Comparison of ENCODE assay signal across 37 mouse cellular contexts in genomic region chr16:4956609-4957008, GRCm38 (mm10). TPM values are rescaled to one million over a fixed set of nuclear protein-coding genes. Genes with fewer than 3 reads are reported as not detected.
"Had no signal": no experiment of that assay in that cellular context is flagged by ENCODE, and none has a peak within 500 bp of the region (broad histone marks: within the 10 kb centered on the region; RNA-seq: fewer than 3 reads in every experiment).

No protein-coding gene starts in this region.

- H3K4me3 ChIP-seq: heart, adult 2 months; heart, embryonic 13.5 days; heart, embryonic 15.5 days; hindbrain, embryonic 13.5 days; hindbrain, embryonic 15.5 days; kidney, embryonic 15.5 days; limb, embryonic 13.5 days; limb, embryonic 15.5 days; liver, embryonic 12.5 days had no signal

- DNase-seq: gastrocnemius, postnatal 14 days; gastrocnemius, postnatal 36 days; heart, adult 11 months; heart, adult 2 months; heart, postnatal 14 days; heart, postnatal 36 days; kidney, adult 11 months; kidney, adult 2 months; kidney, adult 9 months; kidney, postnatal 14 days; kidney, postnatal 36 days; layer of hippocampus, postnatal 36 days; left cerebral cortex, postnatal 4 days had no signal

- H3K4me1 ChIP-seq: heart, embryonic 13.5 days; heart, embryonic 15.5 days; hindbrain, embryonic 15.5 days; kidney, embryonic 15.5 days; limb, embryonic 13.5 days had no signal

- H3K27me3 ChIP-seq: heart, embryonic 13.5 days; heart, embryonic 15.5 days; hindbrain, embryonic 13.5 days; hindbrain, embryonic 15.5 days; kidney, embryonic 15.5 days; limb, embryonic 13.5 days; limb, embryonic 15.5 days; liver, embryonic 12.5 days had no signal

- H3K27ac ChIP-seq: heart, adult 2 months; heart, embryonic 13.5 days; heart, embryonic 15.5 days; hindbrain, embryonic 13.5 days; hindbrain, embryonic 15.5 days; hindbrain, postnatal 0 days; kidney, embryonic 15.5 days; kidney, postnatal 0 days; limb, embryonic 13.5 days; limb, embryonic 15.5 days; liver, embryonic 12.5 days had no signal

RNA-seq across cellular contexts. Expression of gene Sept12, which starts 41.0 kb away (rescaled TPM):
- total RNA-seq: gastrocnemius, adult 18-20 months; gastrocnemius, adult 8-10 months; gastrocnemius, postnatal 14 days; gastrocnemius, postnatal 36 days; heart, adult 2 months; heart, postnatal 14 days; heart, postnatal 36 days; hematopoietic stem cell, adult 5-6 weeks; hindbrain, postnatal 0 days; layer of hippocampus, adult 18-20 months; layer of hippocampus, postnatal 14 days; layer of hippocampus, postnatal 36 days; left cerebral cortex, adult 18-20 months; left cerebral cortex, postnatal 25 days; left cerebral cortex, postnatal 4 days; liver, adult 2 months had no signal
- polyA plus RNA-seq: heart, embryonic 11.5 days; heart, embryonic 13.5 days; heart, embryonic 15.5 days; heart, postnatal 0 days; hindbrain, embryonic 11.5 days; hindbrain, embryonic 13.5 days; hindbrain, embryonic 15.5 days; hindbrain, postnatal 0 days; intestine, embryonic 14.5 days; intestine, embryonic 16.5 days; kidney, adult 2 months; kidney, embryonic 15.5 days; kidney, postnatal 0 days; limb, embryonic 11.5 days; limb, embryonic 13.5 days; limb, embryonic 15.5 days; liver, adult 2 months; liver, embryonic 12.5 days had no signal

RNA-seq across cellular contexts. Expression of gene Smim22, which starts 50.5 kb away (rescaled TPM):
- total RNA-seq: gastrocnemius, adult 18-20 months; gastrocnemius, adult 8-10 months; gastrocnemius, postnatal 14 days; gastrocnemius, postnatal 36 days; heart, adult 2 months; heart, postnatal 14 days; heart, postnatal 36 days; hematopoietic stem cell, adult 5-6 weeks; hindbrain, postnatal 0 days; layer of hippocampus, adult 18-20 months; layer of hippocampus, postnatal 14 days; layer of hippocampus, postnatal 36 days; left cerebral cortex, adult 18-20 months; left cerebral cortex, postnatal 25 days; left cerebral cortex, postnatal 4 days had no signal
